Mouse (Mus musculus): ENCODE results near the gene Cpn2. TPM values are rescaled to one million over a fixed set of nuclear protein-coding genes. Genes with fewer than 3 reads are reported as not detected.

The Cpn2 gene
- 7.5 and 28.6 TPM in 2 replicates for total RNA-seq (2021)
- long read RNA-seq, experiment 1, partial matches to known transcripts, result 0 of 1 reads
- long read RNA-seq, experiment 1, other reads (novel, unspliced or antisense), result 1 of 1 reads
- long read RNA-seq, experiment 2, full-length matches to known transcripts, result 3 of 22 reads
- long read RNA-seq, experiment 2, partial matches to known transcripts, result 0 of 22 reads
- long read RNA-seq, experiment 2, other reads (novel, unspliced or antisense), result 19 of 22 reads

DNA sequence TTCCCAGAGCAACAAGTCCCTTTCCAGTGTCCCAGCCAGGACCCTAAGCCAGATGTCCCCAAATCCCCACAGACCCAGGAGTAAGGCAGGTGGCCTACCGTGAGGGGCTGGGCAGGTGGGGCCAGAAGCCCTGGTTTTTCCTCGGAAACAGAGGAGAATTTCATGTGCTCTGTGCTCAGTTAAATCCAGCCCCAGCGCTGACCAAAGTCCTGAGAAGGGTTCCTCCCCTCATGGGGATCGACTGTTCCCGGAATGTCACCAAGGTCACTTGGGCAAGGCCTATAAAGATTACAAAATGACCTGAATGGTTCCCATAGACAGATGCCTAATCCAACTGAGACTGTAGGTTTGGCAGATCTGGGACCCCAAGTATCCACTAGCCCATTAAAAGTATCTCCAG is at the start of gene Cpn2:
Cpn2 (minus strand) TSS at position 141 of the 400 bp plus-strand sequence.
- peak; percentile 48 for DNase-seq

DNA sequence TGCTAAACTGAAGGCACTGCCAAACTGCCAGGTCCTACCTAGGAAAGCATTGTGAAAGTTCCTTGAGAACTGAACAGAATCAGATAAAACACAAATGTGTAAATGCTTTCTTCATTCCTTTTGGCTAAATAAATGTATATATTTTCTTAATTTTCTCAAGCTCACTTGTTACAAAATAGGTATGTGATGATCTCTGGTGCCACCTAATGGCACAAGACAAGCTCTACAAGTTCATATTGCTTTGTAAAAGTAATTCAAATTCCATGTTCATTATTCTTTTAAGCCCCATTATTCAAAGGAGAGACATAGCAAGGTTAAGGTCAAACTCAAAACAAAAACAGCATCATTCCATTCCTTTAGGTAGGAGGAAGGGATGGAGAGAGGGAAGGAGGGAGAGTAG is 46.9 kb upstream of the Cpn2 start:
- no peak for DNase-seq

GRCm38 (mm10) chr16:30310647-30311046 is 43.3 kb upstream of the Cpn2 start, which contains the start of gene Gp5:
TSS of gene Gp5 (minus strand) at chr16:30310779.
- no peak for DNase-seq

DNA sequence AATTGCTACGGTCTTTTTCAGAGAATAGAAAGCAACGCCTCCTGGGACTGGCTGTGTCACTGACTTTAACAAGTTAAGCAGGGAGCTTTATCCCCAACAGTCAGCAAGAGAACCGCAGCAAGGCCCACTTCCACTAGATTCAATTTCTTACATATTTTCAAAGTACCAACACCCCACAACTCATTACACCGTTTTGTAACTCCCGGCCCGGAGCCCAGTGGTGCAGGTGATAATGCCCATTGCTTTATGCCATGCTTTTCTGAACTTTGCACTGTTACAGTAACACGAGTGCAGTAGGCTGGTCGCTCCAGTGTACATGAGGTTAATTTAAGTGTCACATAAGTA is 42.8 kb upstream of the Cpn2 start:
- DNase-seq, result no peak

DNA sequence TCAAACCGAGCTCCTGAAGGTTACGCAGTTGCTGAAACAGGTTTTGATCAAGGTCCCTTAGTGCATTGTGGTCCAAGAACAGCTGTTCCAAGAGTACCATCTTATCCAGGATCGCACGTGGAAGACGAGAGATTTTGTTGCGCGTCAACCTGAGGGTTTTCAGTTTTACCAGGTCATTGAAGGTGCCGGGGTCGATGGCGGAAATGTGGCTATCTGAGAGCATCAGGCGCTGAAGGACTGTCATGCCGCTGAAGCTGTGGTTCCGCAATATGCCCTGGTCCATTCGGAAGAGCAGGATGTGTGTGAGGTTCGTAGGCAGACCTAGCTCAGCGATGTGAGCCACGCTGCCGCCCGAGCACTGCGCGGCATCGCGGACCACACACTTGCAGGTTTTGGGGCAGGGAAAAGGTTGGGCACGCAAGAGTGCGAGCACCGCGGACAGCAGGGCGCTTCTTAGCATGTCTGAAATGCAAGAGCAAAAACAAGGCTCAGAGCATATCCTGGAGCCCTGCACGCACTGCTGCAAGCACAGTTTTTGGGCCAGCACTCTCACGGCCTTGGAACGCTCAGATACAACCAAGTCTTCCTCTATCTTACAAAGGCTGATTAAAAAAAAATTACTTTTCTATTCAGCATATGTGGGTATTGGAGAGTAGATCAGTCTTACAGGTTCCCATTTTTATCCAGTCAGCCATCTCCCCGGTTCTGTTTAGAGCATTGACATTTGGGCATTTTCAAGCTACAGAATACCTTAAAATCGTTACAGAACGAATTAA is 42.3 kb upstream of the Cpn2 start:
- DNase-seq, result peak; percentile 8

- DNase-seq, result peak; percentile 51
Measured at GRCm38 (mm10) chr16:30308616-30309394, 41.5 kb upstream of the Cpn2 start.

DNA sequence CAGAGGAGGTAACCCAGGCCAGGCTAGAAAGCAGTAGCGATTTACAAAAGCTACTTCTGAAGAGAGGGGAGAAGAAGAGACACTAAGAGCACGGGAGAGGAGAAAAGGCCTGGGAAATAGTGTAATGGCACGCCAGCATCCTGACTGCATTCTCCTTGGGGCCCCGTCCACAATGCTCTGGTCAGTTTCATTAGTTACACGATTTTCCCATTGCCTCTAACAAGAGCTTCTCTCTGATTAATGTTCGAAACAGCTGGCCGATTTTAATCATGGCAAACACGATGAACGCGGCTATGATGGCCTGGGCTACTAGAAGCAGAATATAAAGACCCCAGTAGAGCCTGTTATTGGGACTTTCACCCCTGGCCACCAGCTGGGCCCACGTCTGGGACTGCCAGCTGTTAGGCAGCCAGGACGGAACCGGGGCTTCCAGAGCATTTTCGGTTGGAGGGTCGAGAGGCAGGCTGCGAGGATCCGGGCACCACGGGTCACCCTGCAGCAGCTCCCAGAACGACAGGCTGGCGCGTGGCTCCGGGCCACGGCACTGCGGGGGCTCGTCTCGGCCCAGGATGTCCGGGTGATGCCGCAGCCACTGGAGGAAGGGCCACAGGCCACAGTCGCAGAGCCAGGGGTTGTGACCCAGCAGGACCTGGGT is 40.8 kb upstream of the Cpn2 start:
- DNase-seq, result peak; percentile 37

GRCm38 (mm10) chr16:30307306-30307705 is 40.0 kb upstream of the Cpn2 start:
- DNase-seq, result no peak

DNA sequence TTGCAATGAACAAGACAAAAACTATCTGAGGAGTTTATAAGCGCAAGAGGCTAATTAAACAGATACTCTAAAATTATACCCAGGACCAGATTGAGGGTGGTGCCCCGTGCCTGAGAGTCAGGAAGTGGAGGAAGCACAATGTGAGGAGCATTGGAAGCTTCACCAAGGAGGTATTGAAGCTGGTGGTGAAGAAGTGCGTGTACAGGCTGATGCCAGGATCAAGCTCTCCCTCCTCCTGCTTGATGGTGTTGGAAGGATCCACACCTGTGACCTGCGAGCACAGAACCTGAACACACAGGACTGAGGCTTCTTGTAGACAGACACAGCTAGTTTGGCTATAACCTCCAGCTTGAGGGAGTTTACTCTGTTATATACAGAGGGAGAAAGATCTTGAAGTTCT is 38.8 kb upstream of the Cpn2 start:
- DNase-seq, result no peak

DNA sequence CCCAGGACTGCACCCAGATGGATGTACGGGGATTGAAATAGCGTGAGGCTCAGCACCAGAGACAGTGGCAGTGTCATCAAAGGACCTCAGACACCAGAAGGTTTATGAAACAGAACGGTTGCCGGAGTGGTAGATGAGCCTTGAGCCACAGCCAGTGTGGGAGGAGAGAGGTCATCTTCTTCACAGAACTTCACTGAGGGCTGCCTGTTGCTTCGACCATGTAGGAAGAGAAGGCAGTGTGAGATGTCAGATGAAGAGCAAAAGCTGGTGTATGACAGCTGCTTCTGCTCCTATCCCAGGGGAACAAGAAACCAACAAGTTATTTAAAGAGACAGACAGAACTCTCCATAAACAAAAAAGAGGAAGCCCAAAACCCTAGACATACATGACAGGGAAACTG is 36.9 kb upstream of the Cpn2 start:
- no peak for DNase-seq

- no peak for DNase-seq
Measured at GRCm38 (mm10) chr16:30303411-30303810, 36.1 kb upstream of the Cpn2 start.

DNA sequence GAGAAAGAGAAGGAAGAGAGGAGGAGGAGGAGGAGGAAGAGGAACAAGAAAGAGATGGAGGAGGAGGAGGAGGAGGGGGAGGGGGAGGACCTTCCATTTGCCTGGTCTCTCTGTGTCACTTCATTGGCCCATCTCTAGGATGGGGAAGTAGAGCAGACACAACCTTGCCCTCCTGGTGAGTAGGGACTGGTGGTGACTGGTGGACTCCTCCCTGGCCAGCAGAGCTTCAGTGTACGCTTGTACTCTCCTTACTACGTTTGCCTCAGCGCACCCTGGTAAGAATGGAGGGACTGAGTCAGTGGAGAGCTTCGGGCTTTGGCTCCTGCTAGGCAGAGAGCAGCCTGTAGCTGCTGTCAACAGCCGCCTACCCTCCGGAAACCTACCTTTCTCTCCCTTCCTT is 35.4 kb upstream of the Cpn2 start:
- no peak for DNase-seq

- DNase-seq, result no peak
Measured at GRCm38 (mm10) chr16:30299711-30300277, 32.5 kb upstream of the Cpn2 start.

- DNase-seq, result no peak
Measured at GRCm38 (mm10) chr16:30297450-30297849, 30.2 kb upstream of the Cpn2 start.

- no peak for DNase-seq
Measured at GRCm38 (mm10) chr16:30296601-30297275, 29.4 kb upstream of the Cpn2 start.

DNA sequence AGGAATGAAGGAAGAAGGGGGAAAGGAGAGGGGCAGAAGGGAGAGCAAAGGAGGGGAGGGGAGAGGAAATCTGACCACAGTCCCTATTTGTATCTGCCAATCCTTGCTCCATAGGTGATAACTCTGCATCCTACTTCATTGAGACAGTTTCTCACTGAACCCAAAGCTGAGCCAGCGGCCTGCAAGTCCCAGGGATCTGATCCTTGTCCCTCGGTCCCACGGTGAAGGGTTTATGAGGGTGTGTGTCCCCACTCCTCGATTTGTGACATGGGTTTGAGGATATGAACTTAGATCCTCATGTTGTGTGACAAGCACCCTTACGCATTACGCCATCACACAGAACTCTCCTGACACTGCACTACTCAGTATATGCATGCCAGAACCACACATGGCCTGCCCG is 27.8 kb upstream of the Cpn2 start:
- no peak for DNase-seq

DNA sequence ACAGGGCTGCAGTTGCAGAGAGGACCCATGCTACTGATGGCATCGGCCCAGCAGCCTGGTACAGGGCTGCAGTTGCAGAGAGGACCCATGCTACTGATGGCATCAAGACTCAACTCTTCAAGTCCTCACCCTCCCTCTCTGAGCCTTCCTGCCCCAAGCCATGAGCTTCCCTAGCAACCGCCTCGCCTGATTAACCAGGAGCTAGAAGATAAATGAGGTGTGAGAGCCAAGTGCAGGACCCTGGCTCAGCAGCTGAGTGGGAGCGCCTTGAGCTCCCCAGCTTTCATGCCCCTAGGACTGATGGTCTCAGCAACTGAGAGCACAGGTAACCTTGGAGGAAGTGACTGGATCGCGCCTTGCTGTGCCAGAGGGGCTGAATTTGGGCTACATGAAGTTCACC is 23.1 kb upstream of the Cpn2 start:
- DNase-seq, result no peak

GRCm38 (mm10) chr16:30285701-30286100 is 18.4 kb upstream of the Cpn2 start:
- DNase-seq, result no peak

DNA sequence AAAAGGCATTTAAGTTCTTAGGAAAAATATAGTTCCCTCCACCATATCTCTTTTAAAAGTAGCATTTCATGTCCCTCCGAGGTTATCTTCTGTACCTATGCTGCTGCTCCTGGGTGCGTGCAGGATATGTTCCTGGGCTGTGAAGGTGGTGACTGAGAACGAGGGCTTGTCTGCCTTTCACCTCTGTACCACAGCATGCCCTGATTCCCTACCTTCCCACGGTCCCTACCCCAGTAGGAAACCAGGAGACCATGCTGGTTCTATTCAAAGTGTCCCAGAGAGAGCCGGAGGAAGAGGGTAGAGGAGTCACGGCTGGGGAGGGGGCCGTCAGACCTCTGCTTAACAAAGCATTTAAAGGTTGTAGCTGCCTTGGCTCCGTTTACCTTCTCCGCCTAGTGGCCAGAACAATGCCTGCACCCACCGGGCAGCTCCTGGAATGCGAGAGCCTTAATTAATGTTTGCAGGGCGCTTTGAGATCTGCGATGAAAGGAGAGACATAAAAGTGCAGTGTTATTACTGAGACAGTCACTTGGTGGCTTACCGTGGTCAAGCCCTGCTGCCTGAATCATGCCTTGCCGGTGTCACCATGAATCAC is 16.5 kb upstream of the Cpn2 start:
- DNase-seq, result peak; percentile 44

DNA sequence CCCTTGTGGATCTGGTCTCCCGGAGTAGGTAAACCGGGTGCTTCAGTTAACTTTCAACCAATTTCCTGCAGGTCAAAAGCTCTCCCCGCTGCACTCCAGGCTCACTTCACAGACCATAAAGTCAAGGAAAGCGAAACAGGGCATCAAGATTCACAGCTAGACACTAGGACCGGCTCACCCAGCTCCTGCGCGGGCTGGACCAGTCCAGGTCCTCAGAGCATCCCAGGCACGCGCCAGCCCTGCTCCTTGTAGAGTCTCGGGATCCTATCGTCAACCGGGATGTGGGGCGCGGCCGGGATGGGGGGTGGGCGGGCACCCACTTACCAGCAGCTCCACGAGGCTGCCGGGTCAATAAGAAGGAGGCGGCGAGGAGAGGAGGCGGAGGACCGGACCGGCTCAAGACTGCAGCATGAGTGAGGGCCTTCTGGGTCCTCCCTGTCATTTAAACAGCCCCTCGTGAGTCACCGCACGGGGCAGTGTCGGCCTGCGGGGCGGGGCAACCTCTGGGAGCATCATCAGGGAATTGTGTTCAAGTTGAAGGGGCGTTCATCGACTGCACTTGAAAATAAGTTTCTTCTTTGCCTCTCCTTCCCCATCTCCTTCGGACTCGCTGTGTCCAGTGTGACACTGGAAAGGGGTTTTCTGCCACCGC is 15.7 kb upstream of the Cpn2 start, which contains the start of gene Lrrc15:
Lrrc15 (minus strand) TSS at position 413 of the 652 bp plus-strand sequence.
- DNase-seq, result peak; percentile 46
